Mouse (Mus musculus): ENCODE measurements around the gene Ncdn. TPM values are rescaled to one million over a fixed set of nuclear protein-coding genes. Genes with fewer than 3 reads are reported as not detected.

Ncdn gene
- total and polyA plus RNA-seq, 3 experiments, result 27.3 to 36.2 TPM; not detected in 1

DNA sequence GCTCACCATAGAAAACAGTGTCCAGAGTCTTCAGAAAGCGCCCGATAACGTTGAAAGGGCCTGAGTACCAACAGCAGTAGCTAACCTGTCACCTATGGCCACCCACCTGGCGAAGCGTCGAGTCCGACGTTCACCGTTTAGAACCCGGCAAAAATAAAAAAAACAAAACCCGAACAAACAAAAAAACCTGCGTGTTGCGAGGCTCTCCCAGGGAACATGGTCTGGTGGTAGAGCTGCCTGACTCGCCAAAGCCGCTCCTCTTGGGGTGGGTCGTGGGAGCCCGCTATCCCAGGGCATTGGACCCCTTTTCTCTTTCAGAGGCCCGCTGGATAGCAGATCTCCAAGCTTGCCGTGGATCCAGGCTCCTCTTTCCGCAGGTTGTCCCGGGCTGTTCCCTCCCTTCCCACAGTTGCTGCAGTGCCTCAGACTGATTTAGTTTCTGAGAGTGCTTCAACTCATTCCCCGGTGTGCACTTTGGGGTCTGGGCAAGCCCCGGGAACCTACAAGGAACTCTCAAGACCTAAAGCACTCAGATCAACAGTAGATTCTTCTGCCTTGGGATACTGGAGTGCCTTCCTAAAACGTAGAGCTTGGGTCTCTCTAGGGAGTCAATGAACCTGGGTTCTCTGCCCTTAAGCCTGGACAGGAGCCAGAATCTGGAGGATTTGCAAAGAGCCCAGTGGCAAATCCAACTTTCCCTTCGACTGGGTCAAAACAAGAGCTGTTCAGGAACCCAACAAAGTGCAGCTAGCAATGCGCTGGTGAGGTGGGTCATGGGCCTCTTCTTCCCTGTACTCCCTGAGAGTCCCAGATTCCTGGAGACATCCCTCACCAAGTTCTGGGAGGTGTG, 20.5 kb downstream of the Ncdn start:
- Histone ChIP-seq H3K4me1 (ENCODE audit: control insufficient read depth in 1 of 2, insufficient read depth in 2 of 2, low read length in 2 of 2) (no peaks in the 10 kb centered on the region), H3K79me2 (ENCODE audit: control insufficient read depth, insufficient read depth, low read length, poor library complexity) (no peaks in the 10 kb centered on the region), H3K9me3 (replicated peaks; ENCODE audit: insufficient read depth, low read length) (no peaks in the 10 kb centered on the region), H3K36me3 (ENCODE audit: control insufficient read depth in 1 of 2, insufficient read depth in 2 of 2, low read length in 2 of 2) (no peaks in the 10 kb centered on the region), H3K4me3 (ENCODE audit: control insufficient read depth in 1 of 2, insufficient read depth in 1 of 2, low read depth in 2 of 2, low read length in 2 of 2) (no peak overlapping the region), H3K9ac (ENCODE audit: control insufficient read depth, low read depth, low read length, poor library complexity, severe bottlenecking) (no peak overlapping the region), H3K27me3 (ENCODE audit: control insufficient read depth in 1 of 2, insufficient read depth in 2 of 2, low read length in 2 of 2) (no peaks in the 10 kb centered on the region), H3K27ac (ENCODE audit: control insufficient read depth, low read depth, low read length) (no peak overlapping the region)
- no peak for TF ChIP-seq ZMIZ1 (IDR thresholded peaks at IDR 0.05; ENCODE audit: low read depth, low read length)
- no peak for TF ChIP-seq NELFE (IDR thresholded peaks at IDR 0.05; ENCODE audit: low read depth, low read length)
- TF ChIP-seq GATA1 (IDR thresholded peaks at IDR 0.05; ENCODE audit: low read depth, low read length), result no peak
- no peak for TF ChIP-seq E2F4 (IDR thresholded peaks at IDR 0.05; ENCODE audit: borderline replicate concordance, low read depth, low read length)
- no peak for TF ChIP-seq ELF1 (IDR thresholded peaks at IDR 0.05; ENCODE audit: low read depth, low read length)
- no peak for TF ChIP-seq KAT2A (conservative IDR thresholded peaks at IDR 0.05; ENCODE audit: low read depth, low read length)
- TF ChIP-seq NRF1 (IDR thresholded peaks at IDR 0.05; ENCODE audit: insufficient read depth, low read depth, low read length, poor library complexity, severe bottlenecking), result no peak
- no peak for TF ChIP-seq MAX (IDR thresholded peaks at IDR 0.05; ENCODE audit: low read length)
- TF ChIP-seq MEF2A (IDR thresholded peaks at IDR 0.05; ENCODE audit: extremely low read depth, insufficient replicate concordance, low read depth, low read length, poor library complexity, severe bottlenecking), result no peak
- no peak for TF ChIP-seq POLR2AphosphoS2 (IDR thresholded peaks at IDR 0.05; ENCODE audit: low read length)
- TF ChIP-seq TCF12 (IDR thresholded peaks at IDR 0.05; ENCODE audit: low read depth, low read length), result no peak
- TF ChIP-seq MAZ (IDR thresholded peaks at IDR 0.05; ENCODE audit: low read depth, low read length), result no peak
- TF ChIP-seq POLR2A (IDR thresholded peaks at IDR 0.05; ENCODE audit: control insufficient read depth in 1 of 2, insufficient read depth in 1 of 2, low read depth in 1 of 2, low read length in 2 of 2, poor library complexity in 1 of 2), result no peak
- no peak for TF ChIP-seq GABPA (IDR thresholded peaks at IDR 0.05; ENCODE audit: low read depth, low read length)
- no peak for DNase-seq (ENCODE audit: low read depth, low spot score)

DNA sequence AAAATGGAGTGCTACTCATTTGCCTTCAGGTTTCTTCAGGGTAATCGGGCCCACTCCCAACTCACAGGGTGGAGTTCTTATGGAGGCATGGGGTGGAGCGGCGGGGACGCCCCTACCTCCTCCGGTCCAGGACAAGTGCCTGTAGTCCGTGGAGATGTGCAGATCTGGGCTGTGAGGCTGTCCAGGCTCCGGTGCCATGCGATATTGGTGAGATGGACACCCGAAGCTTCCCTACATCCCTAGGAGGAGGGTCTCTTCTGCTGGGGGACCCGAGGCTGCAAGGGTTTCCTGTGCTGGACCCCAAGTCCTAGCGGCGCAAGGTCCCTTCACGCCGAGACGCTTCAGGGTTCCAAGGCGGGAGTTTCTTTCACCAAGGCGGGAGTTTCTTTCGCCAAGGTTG, 21.1 kb downstream of the Ncdn start:
- DNase-seq (ENCODE audit: low read depth, low spot score), result no peak
- no peak overlapping the region for H3K4me3 ChIP-seq (ENCODE audit: control insufficient read depth in 1 of 2, insufficient read depth in 1 of 2, low read depth in 2 of 2, low read length in 2 of 2)
- no peak for TF ChIP-seq GABPA (IDR thresholded peaks at IDR 0.05; ENCODE audit: low read depth, low read length)
- TF ChIP-seq NRF1 (IDR thresholded peaks at IDR 0.05; ENCODE audit: insufficient read depth, low read depth, low read length, poor library complexity, severe bottlenecking), result no peak
- H3K9me3 ChIP-seq (replicated peaks; ENCODE audit: insufficient read depth, low read length), result no peaks in the 10 kb centered on the region
- no peaks in the 10 kb centered on the region for H3K36me3 ChIP-seq (ENCODE audit: control insufficient read depth in 1 of 2, insufficient read depth in 2 of 2, low read length in 2 of 2)
- H3K4me1 ChIP-seq (ENCODE audit: control insufficient read depth in 1 of 2, insufficient read depth in 2 of 2, low read length in 2 of 2), result no peaks in the 10 kb centered on the region
- no peaks in the 10 kb centered on the region for H3K27me3 ChIP-seq (ENCODE audit: control insufficient read depth in 1 of 2, insufficient read depth in 2 of 2, low read length in 2 of 2)
- no peaks in the 10 kb centered on the region for H3K79me2 ChIP-seq (ENCODE audit: control insufficient read depth, insufficient read depth, low read length, poor library complexity)
- H3K9ac ChIP-seq (ENCODE audit: control insufficient read depth, low read depth, low read length, poor library complexity, severe bottlenecking), result no peak overlapping the region
- no peak overlapping the region for H3K27ac ChIP-seq (ENCODE audit: control insufficient read depth, low read depth, low read length)

Data from MEL (cell line).